Mouse (Mus musculus): ENCODE data around the gene Vmn1r63. TPM values are rescaled to one million over a fixed set of nuclear protein-coding genes. Genes with fewer than 3 reads are reported as not detected.
"Not testable (repeated sequence)": the region's sequence is repeated elsewhere in the genome, so short reads cannot be mapped to it uniquely, and the experiment has no call there.

Gene Vmn1r63
- not detected for total RNA-seq (2022)

GRCm38 (mm10) chr7:5805345-5805744 lies at the start of gene Vmn1r63:
TSS of gene Vmn1r63 (minus strand) at chr7:5805445.
- DNase-seq (ENCODE audit: low spot score in 2 of 2) = not testable (repeated sequence)

Other genes starting within 250 kb of the Vmn1r63 start
- not detected for gene Vmn1r61, start 192.2 kb downstream of the Vmn1r63 start, total RNA-seq (2022)
- gene Vmn1r62, start 131.8 kb downstream of the Vmn1r63 start, total RNA-seq (2022) = not detected
- not detected for gene Vmn1r64, start 79.1 kb upstream of the Vmn1r63 start, total RNA-seq (2022)
- gene Vmn1r65, start 205.6 kb upstream of the Vmn1r63 start, total RNA-seq (2022) = not detected
- not detected for gene Nlrp4c, start 239.7 kb upstream of the Vmn1r63 start, total RNA-seq (2022)

Measured in left cerebral cortex, adult 8-10 months (tissue).